Mouse (Mus musculus) heart, embryonic 12.5 days (tissue): ENCODE results near the gene Necab3. TPM values are rescaled to one million over a fixed set of nuclear protein-coding genes. Genes with fewer than 3 reads are reported as not detected.

Experiments
- ATAC-seq: fragments of 200-750 bp; cut with Nextera tagmentation; 2 replicates; pipeline ENCODE4 v1.8.0; 2017; ENCODE audit warnings: moderate TSS enrichment, moderate library complexity; ENCODE audit not compliant: insufficient number of reproducible peaks, low FRiP score
- H3K27ac ChIP-seq: fragments of 300-500 bp; sonication (generic); 2 replicates; pipeline ENCODE4 v1.5.1; 2016; ENCODE audit warnings: mild to moderate bottlenecking, moderate library complexity; ENCODE audit not compliant: poor library complexity, severe bottlenecking
- H3K27me3 ChIP-seq: fragments of 300-500 bp; sonication (generic); replicated peaks from 2 replicates; pipeline ENCODE4 v1.6.1; 2016; ENCODE audit warnings: mild to moderate bottlenecking, moderate library complexity
- H3K36me3 ChIP-seq: fragments of 300-500 bp; sonication (generic); 2 replicates; pipeline ENCODE4 v1.6.1; 2016; ENCODE audit warnings: mild to moderate bottlenecking, moderate library complexity
- H3K4me1 ChIP-seq: fragments of 300-500 bp; sonication (generic); replicated peaks from 2 replicates; pipeline ENCODE4 v1.6.1; 2016; ENCODE audit warnings: mild to moderate bottlenecking
- H3K4me2 ChIP-seq: fragments of 300-500 bp; sonication (generic); 2 replicates; pipeline ENCODE4 v1.6.1; 2016; ENCODE audit warnings: mild to moderate bottlenecking, moderate library complexity
- H3K4me3 ChIP-seq: fragments of 300-500 bp; sonication (generic); 2 replicates; pipeline ENCODE4 v1.5.1; 2016; ENCODE audit warnings: mild to moderate bottlenecking
- H3K9ac ChIP-seq: fragments of 300-500 bp; sonication (generic); 2 replicates; pipeline ENCODE4 v1.6.1; 2016; ENCODE audit warnings: mild to moderate bottlenecking, moderate library complexity
- H3K9me3 ChIP-seq: fragments of 300-500 bp; sonication (generic); replicated peaks from 2 replicates; pipeline ENCODE4 v1.6.1; 2016; ENCODE audit warnings: mild to moderate bottlenecking, moderate library complexity
- WGBS: fragments of 180-500 bp; shearing (Covaris S2); methylation state at CpG from one replicate; pipeline ENCODE4 v1.1.7; 2016; 5-methylcytosine and 5-hydroxymethylcytosine counted together
- polyA plus RNA-seq: library from polyadenylated mRNA; unstranded; fragments of >200 nt; fragmentation: Nextera tagmentation; extraction: Ambion mirVana; gene quantifications from 2 replicates; pipeline ENCODE4 v1.2.1, GENCODE M21; 2016

Necab3 gene
- polyA plus RNA-seq, 1 experiment from 2014 or later = 0.87 TPM

GRCm38 (mm10) chr2:154589051-154589450 is 30.4 kb upstream of the Necab3 start:
- peaks cover 18% of the 10 kb centered on the region for H3K4me1 ChIP-seq
- H3K4me2 ChIP-seq = no peak overlapping the region
- H3K36me3 ChIP-seq = peaks cover 19% of the 10 kb centered on the region
- 81% methylated on average over 4 of the region's 4 CpGs for WGBS
- H3K27me3 ChIP-seq = no peaks in the 10 kb centered on the region
- H3K4me3 ChIP-seq = no peak overlapping the region
- ATAC-seq = no peak
- no peak overlapping the region for H3K27ac ChIP-seq
- peaks cover 10% of the 10 kb centered on the region for H3K9me3 ChIP-seq
- no peak overlapping the region for H3K9ac ChIP-seq

GRCm38 (mm10) chr2:154586405-154586804 is 27.7 kb upstream of the Necab3 start:
- no peak overlapping the region for H3K4me3 ChIP-seq
- 73% methylated on average over 5 of the region's 5 CpGs for WGBS
- H3K9me3 ChIP-seq = 0 out of 2 replicates have a peak, but pooled peaks cover 4% of the 10 kb centered on the region
- H3K4me1 ChIP-seq = peaks cover 21% of the 10 kb centered on the region
- H3K27ac ChIP-seq = no peak overlapping the region
- no peak overlapping the region for H3K4me2 ChIP-seq
- H3K27me3 ChIP-seq = no peaks in the 10 kb centered on the region
- peaks cover 9% of the 10 kb centered on the region for H3K36me3 ChIP-seq
- no peak overlapping the region for H3K9ac ChIP-seq
- no peak for ATAC-seq

GRCm38 (mm10) chr2:154584931-154585601 is 26.4 kb upstream of the Necab3 start:
- H3K9ac ChIP-seq = no peak overlapping the region
- ATAC-seq = no peak
- peaks cover 9% of the 10 kb centered on the region for H3K36me3 ChIP-seq
- H3K4me1 ChIP-seq = peaks cover 21% of the 10 kb centered on the region
- H3K27ac ChIP-seq = no peak overlapping the region
- H3K9me3 ChIP-seq = 0 out of 2 replicates have a peak, but pooled peaks cover 4% of the 10 kb centered on the region
- no peak overlapping the region for H3K4me3 ChIP-seq
- 60% methylated on average over 17 of the region's 17 CpGs for WGBS
- no peaks in the 10 kb centered on the region for H3K27me3 ChIP-seq
- H3K4me2 ChIP-seq = 0 out of 2 replicates have a peak overlapping the region, but pooled peaks have one; percentile 8

GRCm38 (mm10) chr2:154583906-154584872 is 25.5 kb upstream of the Necab3 start:
- H3K4me3 ChIP-seq = no peak overlapping the region
- 44% methylated on average over 15 of the region's 15 CpGs for WGBS
- no peak for ATAC-seq

GRCm38 (mm10) chr2:154581421-154581820 is 22.7 kb upstream of the Necab3 start:
- WGBS = 90% methylated on average over 1 of the region's 1 CpGs
- Histone ChIP-seq H3K27ac (no peak overlapping the region), H3K4me2 (no peak overlapping the region), H3K9me3 (0 out of 2 replicates have a peak, but pooled peaks cover 1% of the 10 kb centered on the region), H3K9ac (no peak overlapping the region), H3K27me3 (no peaks in the 10 kb centered on the region), H3K4me3 (no peak overlapping the region), H3K36me3 (peaks cover 1% of the 10 kb centered on the region; the same call in 1 of the 2 replicates), H3K4me1 (peaks cover 20% of the 10 kb centered on the region)
- no peak for ATAC-seq

More at GRCm38 (mm10) chr2:154583906-154584872, 25.5 kb upstream of the Necab3 start:
- H3K4me2 ChIP-seq = 0 out of 2 replicates have a peak overlapping the region, but pooled peaks have one; percentile 8
- H3K4me1 ChIP-seq = peaks cover 21% of the 10 kb centered on the region
- H3K9ac ChIP-seq = no peak overlapping the region
- no peak overlapping the region for H3K27ac ChIP-seq
- 0 out of 2 replicates have a peak, but pooled peaks cover 4% of the 10 kb centered on the region for H3K9me3 ChIP-seq
- no peaks in the 10 kb centered on the region for H3K27me3 ChIP-seq
- H3K36me3 ChIP-seq = peaks cover 9% of the 10 kb centered on the region

GRCm38 (mm10) chr2:154580586-154580985 is 21.9 kb upstream of the Necab3 start:
- Histone ChIP-seq H3K27ac (0 out of 2 replicates have a peak overlapping the region, but pooled peaks have one; percentile 17), H3K4me2 (no peak overlapping the region), H3K36me3 (no peaks in the 10 kb centered on the region), H3K27me3 (no peaks in the 10 kb centered on the region), H3K4me1 (peaks cover 20% of the 10 kb centered on the region), H3K9me3 (no peaks in the 10 kb centered on the region), H3K4me3 (no peak overlapping the region), H3K9ac (no peak overlapping the region)
- ATAC-seq = no peak
- 67% methylated on average over 8 of the region's 8 CpGs for WGBS

- no peak overlapping the region for H3K4me3 ChIP-seq
- 0 out of 2 replicates have a peak, but pooled peaks cover 3% of the 10 kb centered on the region for H3K4me1 ChIP-seq
- no peak overlapping the region for H3K27ac ChIP-seq
- no peak overlapping the region for H3K4me2 ChIP-seq
- WGBS = 90% methylated on average over 6 of the region's 6 CpGs
- no peaks in the 10 kb centered on the region for H3K27me3 ChIP-seq
- no peak overlapping the region for H3K9ac ChIP-seq
- H3K36me3 ChIP-seq = no peaks in the 10 kb centered on the region
- H3K9me3 ChIP-seq = no peaks in the 10 kb centered on the region
- ATAC-seq = no peak
These were observed 19.0 kb upstream of the Necab3 start for GRCm38 (mm10) chr2:154577744-154578067.

GRCm38 (mm10) chr2:154576876-154577743 is 18.4 kb upstream of the Necab3 start:
- H3K27ac ChIP-seq = no peak overlapping the region
- WGBS = 59% methylated on average over 12 of the region's 12 CpGs
- 0 out of 2 replicates have a peak overlapping the region, but pooled peaks have one; percentile 11 for H3K9ac ChIP-seq
- no peak overlapping the region for H3K4me2 ChIP-seq
- no peak for ATAC-seq
- H3K4me3 ChIP-seq = no peak overlapping the region
- H3K27me3 ChIP-seq = no peaks in the 10 kb centered on the region
- no peaks in the 10 kb centered on the region for H3K9me3 ChIP-seq
- H3K4me1 ChIP-seq = 0 out of 2 replicates have a peak, but pooled peaks cover 3% of the 10 kb centered on the region
- H3K36me3 ChIP-seq = no peaks in the 10 kb centered on the region

- WGBS = 71% methylated on average over 7 of the region's 7 CpGs
These were observed 15.6 kb upstream of the Necab3 start for GRCm38 (mm10) chr2:154574271-154574670.

GRCm38 (mm10) chr2:154572996-154573395 is 14.3 kb upstream of the Necab3 start:
- H3K9ac ChIP-seq = no peak overlapping the region
- no peaks in the 10 kb centered on the region for H3K27me3 ChIP-seq
- H3K4me1 ChIP-seq = peaks cover 18% of the 10 kb centered on the region
- H3K27ac ChIP-seq = no peak overlapping the region
- 75% methylated on average over 3 of the region's 3 CpGs for WGBS
- no peak overlapping the region for H3K4me2 ChIP-seq
- H3K9me3 ChIP-seq = no peaks in the 10 kb centered on the region
- no peaks in the 10 kb centered on the region for H3K36me3 ChIP-seq
- H3K4me3 ChIP-seq = no peak overlapping the region
- no peak for ATAC-seq

More at GRCm38 (mm10) chr2:154574271-154574670, 15.6 kb upstream of the Necab3 start:
- H3K9ac ChIP-seq = no peak overlapping the region
- H3K27ac ChIP-seq = no peak overlapping the region
- no peaks in the 10 kb centered on the region for H3K36me3 ChIP-seq
- H3K4me1 ChIP-seq = peaks cover 8% of the 10 kb centered on the region
- no peaks in the 10 kb centered on the region for H3K27me3 ChIP-seq
- ATAC-seq = no peak
- H3K4me2 ChIP-seq = no peak overlapping the region
- H3K4me3 ChIP-seq = no peak overlapping the region
- H3K9me3 ChIP-seq = no peaks in the 10 kb centered on the region
